Mouse (Mus musculus) monocyte, adult 5-6 weeks (primary cell): ENCODE data around the gene Ly6g6d. TPM values are rescaled to one million over a fixed set of nuclear protein-coding genes. Genes with fewer than 3 reads are reported as not detected.

Experiments used
- ATAC-seq: fragments of 153-309, 156-312 bp; replicated peaks from 2 replicates; pipeline ENCODE4 v1.8.0; 2017; ENCODE audit warnings: mild to moderate bottlenecking; ENCODE audit not compliant: low TSS enrichment, insufficient number of reproducible peaks, severe bottlenecking, poor library complexity, low FRiP score
- total RNA-seq: library from RNA; stranded (forward); fragments of 200-1000, 200-491, 200-594 nt; gene quantifications from 3 replicates; pipeline ENCODE4 v1.2.3, GENCODE M21; 2017

Gene Ly6g6d
- total RNA-seq, 1 experiment from 2014 or later = not detected

DNA sequence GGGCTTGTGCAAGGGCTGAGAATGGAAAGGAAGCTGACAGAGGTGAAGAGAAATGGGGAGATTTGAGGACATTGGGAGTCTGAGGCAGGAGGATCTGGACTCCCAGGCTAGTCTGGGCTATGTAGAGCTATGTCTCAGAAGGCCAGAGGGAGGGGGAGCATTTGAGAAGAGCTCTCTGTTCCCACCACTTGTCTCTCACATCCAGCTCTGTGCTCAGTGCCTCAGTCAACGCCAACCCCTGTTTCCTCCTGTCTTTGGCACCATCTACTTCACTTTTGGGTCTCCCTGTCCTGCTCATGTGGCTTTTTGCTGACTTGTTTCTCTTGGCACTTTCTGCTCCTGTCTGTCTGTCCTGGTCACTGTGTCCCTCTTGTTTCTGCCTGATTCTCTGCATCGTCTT is 580 bp downstream of the Ly6g6d start:
- ATAC-seq = no peak

DNA sequence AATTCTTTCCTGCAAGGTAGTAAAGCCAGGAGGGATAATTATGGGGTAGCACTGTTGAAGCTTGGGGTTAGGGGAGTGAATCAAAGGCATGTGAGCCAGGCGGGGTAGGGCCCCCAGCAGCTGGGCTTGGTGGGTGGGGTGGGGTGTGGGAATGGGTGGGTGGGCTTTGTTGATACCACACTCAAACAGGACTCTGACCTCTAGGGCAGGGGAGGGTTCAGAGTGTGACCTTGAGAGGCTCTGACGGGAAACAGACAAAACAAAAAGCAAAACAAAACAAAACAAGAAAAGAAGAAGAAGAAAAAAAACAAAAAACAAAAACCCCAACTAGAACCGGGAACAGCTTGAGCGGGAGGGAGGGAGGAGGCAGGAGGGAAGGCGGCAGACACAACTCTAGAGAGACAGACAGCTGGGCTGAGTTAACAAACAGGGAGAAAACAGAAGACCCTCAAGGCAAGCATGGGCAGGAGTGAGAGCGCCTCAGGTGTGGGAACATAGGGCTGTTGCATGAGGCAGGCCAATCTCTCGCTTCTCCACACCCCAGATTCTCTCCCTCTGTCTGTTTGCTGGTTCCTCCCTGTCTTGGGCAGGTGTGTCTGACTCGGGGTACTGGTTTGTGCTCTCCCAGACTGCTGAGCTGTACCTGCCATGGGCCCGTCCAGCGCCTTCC is 1.2 kb downstream of the Ly6g6d start, which contains the start of gene Ly6g6e:
Gene Ly6g6e (plus strand): TSS at position 396 of the 670 bp plus-strand sequence.
- ATAC-seq = no peak

DNA sequence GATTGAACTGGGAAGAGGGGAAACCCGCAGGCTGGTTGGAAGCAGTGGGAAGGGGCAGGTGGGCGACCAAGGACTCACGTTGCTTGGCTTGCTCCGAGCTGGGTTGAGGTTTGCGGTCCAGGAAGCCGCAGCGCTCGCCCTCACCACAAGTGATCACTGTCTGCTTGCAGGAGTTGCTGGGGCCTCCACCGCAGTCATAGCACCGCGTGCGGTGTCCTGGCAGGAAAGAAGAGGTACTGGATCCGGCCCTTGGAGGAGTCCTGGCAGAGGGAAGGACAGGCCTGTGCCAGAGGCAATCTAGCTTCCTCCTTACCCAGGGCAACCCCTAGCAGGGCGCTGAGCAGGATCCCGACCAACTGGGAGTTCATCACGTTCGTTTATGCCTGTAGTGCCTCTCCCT is 3.8 kb downstream of the Ly6g6d start:
- no peak for ATAC-seq

DNA sequence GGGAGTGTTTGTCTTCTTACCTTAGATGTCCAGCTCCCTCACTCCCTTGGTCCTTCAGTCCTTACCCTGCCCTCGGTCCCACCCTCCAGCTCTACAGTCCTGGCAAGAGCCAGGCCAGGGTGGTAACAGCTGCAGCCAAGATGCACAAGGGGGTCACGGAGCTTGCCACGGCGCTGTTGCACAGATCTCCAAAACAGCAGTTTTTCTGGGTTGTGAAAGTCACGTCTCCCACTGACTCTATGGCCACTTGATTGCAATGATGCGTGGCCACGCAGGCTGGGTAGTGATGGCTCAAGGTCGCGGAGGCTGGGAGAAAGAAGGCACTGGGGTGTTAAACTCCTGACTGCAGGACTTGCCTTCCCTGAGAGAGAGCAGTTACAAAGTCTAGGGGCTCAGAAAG is 6.4 kb downstream of the Ly6g6d start:
- no peak for ATAC-seq

DNA sequence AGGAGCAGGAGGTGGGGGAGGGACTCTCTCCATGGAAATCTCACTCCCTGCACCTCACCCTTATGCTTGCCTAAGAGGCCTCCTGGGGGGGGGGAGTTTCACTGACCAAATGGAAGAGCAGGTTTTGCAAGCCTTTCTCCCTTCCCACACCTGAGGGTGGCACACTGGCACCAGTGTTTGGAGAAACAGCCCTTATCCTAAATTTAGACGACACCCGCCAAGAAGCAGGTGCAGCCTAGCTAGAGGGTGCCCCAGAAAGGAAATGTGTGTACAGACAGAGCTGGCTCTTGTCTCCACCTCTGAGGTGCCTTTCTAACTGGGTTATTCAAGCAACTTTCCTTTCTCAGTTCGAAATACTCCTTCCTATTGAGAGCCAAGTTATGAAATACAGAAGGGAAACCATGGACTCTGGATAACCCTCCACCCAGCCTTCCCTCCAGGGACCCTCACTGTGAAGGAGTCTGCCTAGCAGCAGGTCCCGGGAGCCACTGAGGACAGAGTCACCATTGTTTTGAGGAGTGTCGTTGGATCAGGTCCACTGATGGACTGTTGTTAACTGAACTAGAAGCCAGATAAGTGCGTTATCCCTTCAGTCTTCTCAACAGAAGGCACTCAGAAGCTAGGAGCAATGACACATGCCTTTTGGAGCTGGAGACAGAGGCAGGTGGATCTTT is 7.2 kb downstream of the Ly6g6d start:
- no peak for ATAC-seq

DNA sequence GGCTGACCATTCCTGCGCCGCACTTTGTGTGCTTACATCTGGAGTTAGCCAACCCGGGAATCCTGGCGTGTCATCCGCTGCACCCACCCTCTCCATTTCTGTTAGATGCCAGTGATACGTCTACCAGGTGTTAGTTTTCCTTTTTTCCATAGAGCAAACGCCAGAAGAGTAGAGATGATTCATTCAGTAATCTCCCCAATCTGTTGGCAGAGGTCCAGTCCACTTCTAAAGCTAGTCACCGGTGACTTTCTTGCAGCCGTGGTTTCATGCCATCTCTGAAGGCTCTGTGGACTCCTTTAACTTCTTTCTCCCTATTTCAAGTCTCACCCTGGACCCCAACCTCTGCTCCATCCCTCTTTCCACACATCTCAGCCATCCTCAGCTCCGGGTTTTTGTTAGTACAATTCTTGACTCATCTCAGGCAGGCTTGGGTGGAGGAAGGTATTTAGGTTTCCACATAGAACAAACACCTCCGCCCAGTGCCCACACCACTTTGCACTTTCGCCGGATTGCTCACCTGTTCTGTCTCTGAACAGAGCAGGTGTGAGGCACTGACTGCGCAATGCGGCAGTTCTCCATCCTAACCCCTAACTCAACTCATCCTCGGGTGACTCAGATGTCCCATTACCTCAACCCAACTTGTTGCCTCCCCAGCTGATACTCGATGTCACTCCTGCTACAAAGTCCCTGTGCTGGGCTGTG is 9.5 kb downstream of the Ly6g6d start:
- ATAC-seq = no peak

DNA sequence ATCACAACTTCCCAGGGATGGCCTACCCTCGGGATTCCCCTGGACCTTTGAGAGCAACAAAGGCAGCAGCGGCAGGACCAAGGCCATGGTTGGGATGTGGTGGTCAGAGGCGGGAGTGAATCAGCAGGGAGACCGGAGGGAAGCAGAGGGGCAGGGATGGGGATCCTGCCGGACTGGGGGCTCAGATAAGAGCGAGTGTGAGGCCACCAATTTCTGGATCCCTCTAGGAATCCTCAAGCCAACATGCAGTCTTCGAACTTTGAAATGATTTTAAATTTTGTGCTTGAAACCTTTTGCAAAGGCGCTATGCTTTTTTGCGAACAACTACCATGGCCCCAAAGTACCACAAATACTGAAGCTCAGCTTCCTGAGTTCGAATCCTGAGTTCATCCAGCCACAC is 11.8 kb downstream of the Ly6g6d start, which contains the start of gene Mpig6b:
Gene Mpig6b (minus strand): TSS at position 101 of the 400 bp plus-strand sequence.
- no peak for ATAC-seq

DNA sequence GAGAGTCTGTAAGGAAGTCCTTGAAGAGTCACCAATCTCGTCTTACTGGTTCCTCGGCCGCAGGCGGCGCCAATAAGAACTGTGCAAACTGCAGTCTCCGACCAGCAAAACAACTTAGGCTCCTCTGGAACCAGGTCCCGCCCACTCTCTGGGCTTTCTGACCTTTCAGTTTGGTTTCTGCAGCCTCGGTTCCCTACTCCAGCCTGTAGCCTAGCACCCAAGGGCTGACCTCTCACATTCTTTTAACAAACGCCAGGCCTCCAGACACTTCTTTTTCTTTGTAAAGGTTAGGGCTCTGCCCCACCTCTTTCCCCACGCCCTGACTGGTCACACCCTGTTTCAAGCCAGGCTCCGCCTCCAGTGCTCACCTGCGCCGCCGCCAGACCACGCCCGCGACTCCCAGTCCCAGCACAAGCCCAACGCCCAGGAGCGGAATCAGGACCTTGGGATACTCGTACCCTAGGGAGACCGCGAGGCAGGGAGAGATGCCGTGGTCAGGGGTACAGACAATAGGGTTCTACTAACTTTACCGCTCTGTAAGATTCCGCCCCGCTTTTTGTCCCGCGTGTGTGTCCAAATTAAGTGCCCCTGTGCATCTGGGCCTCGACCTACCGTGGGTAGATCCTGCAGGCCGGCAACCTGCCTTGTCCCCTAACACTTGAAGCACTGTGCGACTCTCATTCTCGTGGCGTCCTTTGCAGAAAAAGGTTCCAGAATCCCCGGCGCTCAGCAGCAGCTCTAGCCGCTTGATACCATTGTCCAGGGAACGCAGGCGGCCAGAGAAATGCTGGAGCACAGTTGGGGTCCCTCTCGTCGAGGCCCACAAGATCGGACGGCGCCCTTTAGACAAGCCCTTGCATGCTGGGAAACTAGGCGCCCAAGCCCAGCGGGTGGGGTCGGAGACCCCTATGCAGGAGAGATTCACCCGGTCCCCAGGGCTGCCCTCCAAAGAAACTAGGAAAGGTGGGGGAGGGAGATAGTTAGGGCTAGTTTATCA is 12.6 kb downstream of the Ly6g6d start, which contains the start of gene Ly6g6c:
Gene Ly6g6c (plus strand): TSS at position 438 of the 997 bp plus-strand sequence.
- peak; percentile 59 for ATAC-seq

DNA sequence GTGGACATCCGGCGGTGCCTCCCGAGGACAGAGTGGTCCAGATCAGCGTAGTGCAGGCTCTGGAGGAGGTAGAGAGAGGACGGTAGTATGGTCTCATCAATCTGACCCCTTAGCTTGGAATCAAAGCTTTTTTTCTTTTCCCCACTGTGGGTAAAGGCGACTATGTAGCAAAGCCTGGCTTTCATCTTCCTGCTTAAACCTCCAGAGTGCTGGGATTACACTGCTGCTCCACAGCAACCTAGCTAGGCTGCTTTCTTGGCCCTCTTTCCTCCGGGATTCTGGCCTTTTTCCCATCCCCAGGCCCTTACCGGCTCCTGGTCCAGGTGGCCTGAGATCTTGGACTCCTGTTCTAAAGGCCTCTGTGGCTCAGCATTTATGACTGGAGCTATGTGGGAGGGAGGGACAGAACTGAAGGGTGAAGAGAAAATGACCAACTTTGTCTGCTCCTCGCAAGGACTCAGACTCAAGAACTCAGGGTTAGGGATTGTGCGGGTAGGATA is 13.4 kb downstream of the Ly6g6d start:
- no peak for ATAC-seq

DNA sequence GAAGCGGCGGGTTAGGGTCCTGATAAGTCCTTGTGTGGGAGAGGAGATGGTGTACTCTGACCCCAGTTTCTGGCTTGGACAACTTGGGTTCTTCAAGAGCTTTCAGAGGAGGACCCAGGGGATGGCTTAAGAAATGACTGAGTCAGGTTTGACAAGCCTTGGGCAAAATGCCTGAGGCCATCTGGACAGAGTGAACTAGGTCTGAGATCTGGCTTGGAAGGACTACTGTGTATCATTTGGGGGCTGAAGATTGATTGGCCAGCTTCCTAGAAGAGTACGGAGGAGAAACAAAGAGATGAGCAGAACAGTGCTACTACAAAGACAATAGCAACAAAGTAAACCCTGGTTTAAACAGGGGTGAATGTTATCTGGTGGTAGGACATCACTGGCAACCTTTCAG is 14.4 kb downstream of the Ly6g6d start:
- ATAC-seq = no peak

DNA sequence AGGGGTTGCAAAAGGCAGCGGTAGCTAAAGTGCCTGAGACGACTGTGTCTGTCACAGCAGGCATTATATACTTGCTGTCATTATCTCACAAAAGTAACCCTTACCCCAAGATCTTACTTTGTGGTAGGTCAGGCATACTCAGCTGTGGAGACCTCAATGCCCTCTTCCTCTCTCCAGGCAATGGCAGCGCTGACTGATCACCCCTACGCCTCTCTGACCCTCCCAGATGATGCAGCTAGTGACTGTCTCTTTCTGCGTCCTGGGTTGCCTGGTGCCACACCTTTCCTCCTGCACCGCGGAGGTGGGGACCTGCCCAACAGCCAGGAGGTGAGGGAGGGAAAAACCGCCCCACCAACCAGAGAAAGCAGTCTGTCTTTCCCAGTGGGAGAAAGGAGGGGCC is 16.6 kb downstream of the Ly6g6d start:
- ATAC-seq = no peak

DNA sequence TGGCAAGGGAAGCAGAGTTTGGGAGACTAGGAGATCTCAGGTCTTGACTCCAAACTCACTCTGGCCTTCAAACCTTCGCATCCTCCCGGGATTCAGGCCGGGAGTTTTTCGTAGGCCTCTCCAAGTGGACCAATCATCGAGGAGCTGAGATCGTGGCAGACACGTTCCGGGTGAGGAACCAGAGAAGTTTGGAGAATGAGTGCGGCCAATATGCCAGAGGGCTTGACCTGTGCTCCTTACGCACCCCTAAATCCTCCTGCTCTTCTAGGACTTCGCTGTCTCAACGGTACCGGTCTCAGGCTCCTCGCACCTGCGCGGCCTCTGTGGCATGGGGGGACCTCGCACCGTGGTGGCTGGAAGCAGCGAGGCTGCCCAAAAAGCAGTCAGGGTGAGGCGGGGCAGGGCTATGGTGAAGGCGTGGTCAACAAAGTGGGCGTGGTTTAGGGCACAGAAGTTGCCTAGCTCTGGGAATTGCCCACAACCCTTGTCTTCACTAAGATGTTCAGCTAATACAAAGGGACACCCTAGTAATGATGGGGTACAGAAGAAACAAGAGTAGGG is 17.0 kb downstream of the Ly6g6d start:
- no peak for ATAC-seq

DNA sequence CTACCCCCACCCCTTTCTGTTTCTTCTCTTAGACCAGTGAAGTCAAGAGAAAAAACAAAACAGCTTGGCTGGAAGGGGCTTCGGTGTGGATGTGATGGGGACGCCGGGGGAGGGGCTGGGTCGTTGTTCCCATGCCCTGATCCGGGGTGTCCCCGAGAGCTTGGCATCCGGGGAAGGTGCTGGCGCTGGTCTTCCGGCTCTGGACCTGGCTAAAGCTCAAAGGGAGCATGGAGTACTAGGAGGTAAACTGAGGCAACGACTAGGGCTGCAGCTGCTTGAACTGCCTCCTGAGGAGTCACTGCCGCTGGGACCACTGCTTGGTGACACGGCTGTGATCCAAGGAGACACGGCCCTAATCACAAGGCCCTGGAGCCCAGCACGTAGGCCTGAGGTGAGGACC is 17.8 kb downstream of the Ly6g6d start:
- no peak for ATAC-seq

DNA sequence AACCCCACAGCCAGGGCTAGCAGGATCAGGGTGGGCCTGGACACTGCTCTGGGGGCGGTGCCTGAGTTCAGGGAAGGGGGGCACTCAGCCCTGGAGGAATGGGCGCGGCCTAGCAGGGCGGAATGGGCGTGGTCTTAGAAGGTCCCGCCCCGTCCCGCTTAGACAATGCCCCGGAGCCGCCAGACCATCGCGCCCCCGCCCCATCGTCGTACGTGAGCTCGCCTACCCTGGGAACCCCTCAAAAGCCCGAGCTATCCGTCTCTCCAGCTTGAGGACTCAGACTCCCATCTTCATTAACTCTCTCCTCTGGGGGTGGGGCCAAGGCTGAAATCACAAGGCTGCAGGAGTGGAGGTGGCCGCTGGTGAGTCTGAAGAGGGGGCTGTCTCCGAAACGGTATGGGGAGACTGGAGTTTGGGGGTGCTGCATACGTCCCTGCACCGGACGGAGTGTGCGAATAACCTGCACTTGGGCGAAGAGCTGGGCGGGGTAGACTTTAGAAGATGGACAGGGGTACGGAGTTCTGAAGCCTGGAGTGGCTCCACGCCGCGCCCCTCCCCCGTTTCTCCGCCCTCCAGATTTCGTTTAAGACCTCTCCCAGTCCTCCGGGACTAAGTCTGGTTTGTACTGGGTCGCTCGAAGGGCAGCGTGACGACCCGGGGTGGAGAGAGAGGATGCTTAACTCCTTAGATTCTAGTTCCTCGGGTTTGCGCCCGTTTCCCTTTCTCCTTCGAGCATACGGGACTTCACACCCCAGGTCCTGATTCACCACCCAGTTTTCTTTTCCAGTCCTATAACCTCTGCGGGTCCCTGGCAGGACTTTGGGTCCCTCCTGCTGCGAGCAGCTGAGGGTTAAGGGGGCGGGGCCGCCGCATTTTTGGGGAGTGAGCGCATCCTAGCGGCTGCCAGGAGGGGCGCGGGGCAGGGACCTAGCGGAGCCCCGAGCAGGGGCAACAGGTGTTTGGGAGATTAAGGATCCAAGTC is 18.7 kb downstream of the Ly6g6d start, which contains the start of gene Ddah2:
Gene Ddah2 (plus strand): TSS at position 125 of the 982 bp plus-strand sequence.
- peak; percentile 86 for ATAC-seq

DNA sequence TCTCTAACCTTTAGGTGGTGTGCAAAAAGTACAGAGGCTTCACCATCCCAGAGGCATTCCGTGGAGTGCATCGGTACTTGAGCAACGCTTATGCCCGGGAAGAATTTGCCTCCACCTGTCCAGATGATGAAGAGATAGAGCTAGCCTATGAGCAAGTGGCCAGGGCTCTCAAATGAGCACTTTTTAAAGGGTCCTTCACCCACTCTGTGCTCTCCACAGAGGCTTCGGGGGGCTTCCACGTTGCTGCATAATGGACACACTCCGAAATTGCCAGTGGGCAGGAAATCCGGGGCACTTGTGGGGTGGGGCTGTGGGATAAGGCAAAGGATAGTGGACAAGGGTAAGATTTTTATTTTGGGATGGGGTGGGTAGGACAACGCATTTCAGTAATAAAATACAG is 19.5 kb downstream of the Ly6g6d start:
- no peak for ATAC-seq

DNA sequence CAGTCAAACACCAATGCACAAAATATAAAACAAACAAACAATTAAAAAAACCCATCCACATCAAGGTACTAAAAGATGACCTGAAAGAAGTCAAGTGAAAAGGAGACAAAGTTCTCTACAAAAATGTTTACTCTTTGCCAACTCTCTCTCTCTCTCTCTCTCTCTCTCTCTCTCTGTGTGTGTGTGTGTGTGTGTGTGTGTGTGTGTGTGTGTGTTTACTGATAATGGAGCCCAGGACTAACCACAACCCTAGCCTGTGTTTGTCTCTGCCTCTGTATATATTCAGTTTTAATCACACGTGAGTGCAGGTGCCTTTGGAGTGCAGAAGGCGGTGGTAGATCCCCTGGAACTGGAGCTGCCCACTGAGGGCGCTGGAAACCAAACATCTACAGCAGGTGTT is 20.8 kb downstream of the Ly6g6d start:
- no peak for ATAC-seq
